Mouse (Mus musculus) CH12.LX (cell line): Measurements from ENCODE around the gene Vav2. TPM values are rescaled to one million over a fixed set of nuclear protein-coding genes. Genes with fewer than 3 reads are reported as not detected.

Experiments
- DNase-seq: peaks from one replicate; pipeline ENCODE4 v3.0.0-alpha.2; 2013; ENCODE audit errors: extremely low read depth
- H3K27ac ChIP-seq: 2 replicates; pipeline ENCODE4 v1.5.1; 2012; ENCODE audit warnings: low read depth, mild to moderate bottlenecking, control low read depth, moderate library complexity; ENCODE audit not compliant: insufficient read depth
- H3K27me3 ChIP-seq: replicated peaks from 2 replicates; pipeline ENCODE3; 2012; ENCODE audit warnings: inconsistent platforms
- H3K36me3 ChIP-seq, 2 experiments: replicated peaks in 1 of 2; 2 replicates each; pipeline versions ENCODE3 to v1.6.1; 2012; ENCODE audit warnings: inconsistent platforms in 1 of 2, low read length in 1 of 2, mild to moderate bottlenecking in 1 of 2, mixed read lengths in 1 of 2, moderate library complexity in 1 of 2; ENCODE audit not compliant: control insufficient read depth in 1 of 2, insufficient read depth in 1 of 2
- H3K4me1 ChIP-seq, 2 experiments: 2 replicates each; pipeline ENCODE4 v1.6.1; 2012; ENCODE audit warnings: inconsistent platforms in 1 of 2, moderate library complexity in 1 of 2; ENCODE audit not compliant: insufficient read depth in 2 of 2, control insufficient read depth in 1 of 2
- H3K4me2 ChIP-seq: 2 replicates; pipeline ENCODE4 v1.6.1; 2012; ENCODE audit warnings: low read depth, mild to moderate bottlenecking, control low read depth; ENCODE audit not compliant: poor library complexity, insufficient read depth, severe bottlenecking
- H3K4me3 ChIP-seq, 3 experiments: fragments of 150-350 bp in 1 of 3; sonication (generic) in 1 of 3; replicated peaks in 1 of 3; 2 replicates each; pipeline versions ENCODE3 to v1.5.1; 2011 to 2012; ENCODE audit warnings: low read depth in 2 of 3, low read length in 2 of 3, mild to moderate bottlenecking in 2 of 3, moderate library complexity in 2 of 3, control low read depth in 1 of 3, improper control_type of control experiment in 1 of 3, inconsistent platforms in 1 of 3, mixed read lengths in 1 of 3; ENCODE audit not compliant: poor library complexity in 1 of 3
- H3K79me2 ChIP-seq: replicated peaks from 2 replicates; pipeline ENCODE4 v1.6.1; 2012; ENCODE audit warnings: mild to moderate bottlenecking, moderate library complexity; ENCODE audit not compliant: control insufficient read depth, poor library complexity, insufficient read depth, severe bottlenecking; ENCODE audit errors: extremely low read depth
- H3K9ac ChIP-seq: 2 replicates; pipeline ENCODE4 v1.6.1; 2012; ENCODE audit warnings: low read depth, mild to moderate bottlenecking, control low read depth, moderate library complexity; ENCODE audit not compliant: insufficient read depth
- H3K9me3 ChIP-seq: replicated peaks from 2 replicates; pipeline ENCODE3; 2012; ENCODE audit warnings: low read length, inconsistent platforms, mixed read lengths
- BHLHE40 ChIP-seq: IDR thresholded peaks from 2 replicates; pipeline ENCODE4 v1.6.1; 2011; ENCODE audit warnings: mild to moderate bottlenecking, low read depth, low read length, improper control_type of control experiment
- CHD2 ChIP-seq: IDR thresholded peaks from 2 replicates; pipeline ENCODE4 v1.6.1; 2011; ENCODE audit warnings: low read length, improper control_type of control experiment
- CTCF ChIP-seq, 2 experiments: IDR thresholded peaks in 1 of 2; conservative IDR thresholded peaks in 1 of 2; 2 replicates each; pipeline ENCODE4 v1.5.1; 2011 to 2012; ENCODE audit warnings: low read depth in 2 of 2, low read length in 2 of 2, improper control_type of control experiment in 1 of 2, inconsistent platforms in 1 of 2, mild to moderate bottlenecking in 1 of 2, moderate library complexity in 1 of 2
- E2F4 ChIP-seq: IDR thresholded peaks from 2 replicates; pipeline ENCODE4 v1.6.1; 2011; ENCODE audit warnings: low read depth, low read length, improper control_type of control experiment; ENCODE audit not compliant: insufficient replicate concordance
- EP300 ChIP-seq: IDR thresholded peaks from 2 replicates; pipeline ENCODE4 v1.6.1; 2011; ENCODE audit warnings: low read length, improper control_type of control experiment
- ETS1 ChIP-seq: conservative IDR thresholded peaks from 2 replicates; pipeline ENCODE4 v1.6.1; 2012; ENCODE audit warnings: low read depth, mild to moderate bottlenecking, inconsistent platforms, low read length, improper control_type of control experiment, moderate library complexity
- GABPA ChIP-seq: IDR thresholded peaks from 2 replicates; pipeline ENCODE4 v1.6.1; 2012; ENCODE audit warnings: low read depth, low read length, improper control_type of control experiment, inconsistent platforms; ENCODE audit not compliant: insufficient replicate concordance
- JUN ChIP-seq: IDR thresholded peaks from 2 replicates; pipeline ENCODE4 v1.6.1; 2011; ENCODE audit warnings: low read depth, mild to moderate bottlenecking, low read length, improper control_type of control experiment, moderate library complexity; ENCODE audit not compliant: insufficient read depth
- JUND ChIP-seq: conservative IDR thresholded peaks from 2 replicates; pipeline ENCODE4 v1.6.1; 2011; ENCODE audit warnings: low read depth, low read length, improper control_type of control experiment
- MAZ ChIP-seq: IDR thresholded peaks from 2 replicates; pipeline ENCODE4 v1.6.1; 2012; ENCODE audit warnings: low read depth, mild to moderate bottlenecking, inconsistent platforms, low read length, improper control_type of control experiment, moderate library complexity
- MXI1 ChIP-seq: IDR thresholded peaks from 2 replicates; pipeline ENCODE4 v1.6.1; 2011; ENCODE audit warnings: mild to moderate bottlenecking, low read depth, low read length, improper control_type of control experiment
- MYC ChIP-seq: IDR thresholded peaks from 2 replicates; pipeline ENCODE4 v1.6.1; 2011; ENCODE audit warnings: low read depth, mild to moderate bottlenecking, improper control_type of control experiment, low read length
- NELFE ChIP-seq: IDR thresholded peaks from 2 replicates; pipeline ENCODE4 v1.6.1; 2011; ENCODE audit warnings: low read depth, low read length, improper control_type of control experiment
- RAD21 ChIP-seq: IDR thresholded peaks from 2 replicates; pipeline ENCODE4 v1.6.1; 2011; ENCODE audit warnings: low read depth, mild to moderate bottlenecking, low read length, improper control_type of control experiment, moderate library complexity
- SIN3A ChIP-seq: IDR thresholded peaks from 2 replicates; pipeline ENCODE4 v1.6.1; 2012; ENCODE audit warnings: low read length, improper control_type of control experiment, inconsistent platforms
- SMC3 ChIP-seq: IDR thresholded peaks from 2 replicates; pipeline ENCODE4 v1.6.1; 2011; ENCODE audit warnings: low read depth, low read length, improper control_type of control experiment
- TBP ChIP-seq: conservative IDR thresholded peaks from 2 replicates; pipeline ENCODE4 v1.6.1; 2011; ENCODE audit warnings: low read depth, low read length, improper control_type of control experiment
- USF2 ChIP-seq: conservative IDR thresholded peaks from 2 replicates; pipeline ENCODE4 v1.6.1; 2011; ENCODE audit warnings: low read depth, low read length, improper control_type of control experiment
- ZC3H11A ChIP-seq: IDR thresholded peaks from 2 replicates; pipeline ENCODE4 v1.6.1; 2012; ENCODE audit warnings: low read depth, mild to moderate bottlenecking, inconsistent platforms, low read length, improper control_type of control experiment
- ZMIZ1 ChIP-seq: IDR thresholded peaks from 2 replicates; pipeline ENCODE4 v1.6.1; 2012; ENCODE audit warnings: low read depth, mild to moderate bottlenecking, inconsistent platforms, low read length, improper control_type of control experiment
- dilution Hi-C: fragments of 300-500 bp; cut with MboI; formaldehyde crosslinking; loops from 2 replicates; pipeline ENCODE4 v1.14.3; 2020; ENCODE audit warnings: low sequenced_read_pairs; ENCODE audit not compliant: extremely low pct_unique_long_range_greater_than_20kb, extremely low pct_ligation_motif_present
- in situ Hi-C: fragments of 300-500 bp; cut with MboI; formaldehyde crosslinking; loops from 3 replicates; pipeline ENCODE4 v1.14.3; 2019; ENCODE audit warnings: low sequenced_read_pairs, low pct_ligation_motif_present, low pct_unique_long_range_greater_than_20kb, mixed read lengths
- polyA plus RNA-seq: library from polyadenylated mRNA; unstranded; fragments of >175 nt; gene quantifications from 2 replicates; pipeline ENCODE4 v1.2.1, GENCODE M21; 2012; ENCODE audit warnings: low read depth; ENCODE audit not compliant: insufficient read length
- total RNA-seq, 2 experiments: library from RNA; depleted of rRNA; stranded (reverse); fragments of 300-350 nt in 1 of 2; fragments of >200 nt in 1 of 2; gene quantifications; 2 replicates each; pipeline ENCODE4 v1.2.3; 2012 to 2014

Vav2 gene
- total and polyA plus RNA-seq, 3 experiments = 31.5 to 46.8 (median 46.6) TPM

DNA sequence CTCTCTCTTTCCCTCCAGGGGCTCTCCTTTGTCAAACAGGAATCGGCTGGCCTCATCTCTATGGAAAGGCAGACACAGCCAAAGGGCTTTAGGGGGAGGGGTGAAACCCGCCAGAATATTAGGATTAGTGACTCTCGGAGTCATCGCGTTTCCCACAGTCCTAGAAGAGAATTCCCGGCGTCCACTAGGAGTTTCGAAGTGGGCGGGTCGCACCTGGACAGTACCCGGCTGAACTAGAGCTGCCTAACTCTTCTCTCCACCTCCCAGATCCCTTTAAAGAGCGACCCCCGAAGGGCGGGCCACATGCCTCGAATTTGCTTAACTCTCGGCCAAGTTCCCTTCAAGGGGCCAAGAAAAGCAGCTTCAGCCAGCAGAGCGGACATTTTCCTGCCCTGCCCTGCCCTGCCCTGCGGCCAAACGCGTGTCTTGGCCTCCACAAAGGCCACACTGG is 1.6 kb downstream of the Vav2 start:
- no peaks in the 10 kb centered on the region for H3K27me3 ChIP-seq
- H3K9me3 ChIP-seq = no peaks in the 10 kb centered on the region
- H3K4me3 ChIP-seq = peak overlapping the region; percentile 85 to 98 (median 91)
- in situ Hi-C loops = loop anchor here (25.0 kb wide), 1 partner anchor 338 kb away; the partner anchor contains the start of gene Adamtsl2
- TF ChIP-seq GABPA (no peak), SIN3A (peak; percentile 31; the same call in 1 of the 2 replicates), CHD2 (no peak)
- peak overlapping the region; percentile 89 for H3K4me2 ChIP-seq
- peaks cover 66% of the 10 kb centered on the region for H3K79me2 ChIP-seq
- H3K4me1 ChIP-seq = peaks cover 24 to 49% of the 10 kb centered on the region in 2 experiments
- H3K36me3 ChIP-seq = peaks cover 2 to 33% of the 10 kb centered on the region in 2 experiments
- peak overlapping the region; percentile 10; the same call in 1 of the 2 replicates for H3K27ac ChIP-seq
- DNase-seq = no peak
- dilution Hi-C loops = no loop called here
- peak overlapping the region; percentile 92 for H3K9ac ChIP-seq

DNA sequence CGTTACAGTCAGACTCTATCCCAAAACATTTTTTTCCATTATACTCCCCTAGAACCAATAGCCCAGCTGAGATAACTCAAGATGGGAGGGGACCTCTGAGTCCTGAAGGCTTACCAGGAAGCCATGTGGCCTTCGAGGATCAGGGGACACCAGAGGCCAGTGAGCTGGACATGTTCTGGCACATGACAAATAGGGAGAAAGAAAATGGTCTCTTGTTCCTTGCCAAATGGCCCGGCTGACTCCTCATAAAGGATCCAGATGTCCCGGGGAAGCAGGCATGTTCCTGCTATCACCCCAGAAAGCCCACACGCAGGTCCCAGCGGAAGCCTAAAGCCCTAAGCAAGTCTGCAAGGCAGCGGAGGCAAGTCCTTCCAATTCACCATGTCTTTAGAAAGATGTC is 3.2 kb downstream of the Vav2 start:
- peaks cover 34 to 64% of the 10 kb centered on the region in 2 experiments for H3K4me1 ChIP-seq
- peak overlapping the region; percentile 92 for H3K9ac ChIP-seq
- H3K79me2 ChIP-seq = peaks cover 82% of the 10 kb centered on the region
- H3K36me3 ChIP-seq = peaks cover 2 to 37% of the 10 kb centered on the region in 2 experiments
- no peaks in the 10 kb centered on the region for H3K9me3 ChIP-seq
- peak overlapping the region; percentile 67 to 91 (median 85) for H3K4me3 ChIP-seq
- no peak overlapping the region for H3K27ac ChIP-seq
- DNase-seq = no peak
- peak overlapping the region; percentile 89 for H3K4me2 ChIP-seq
- no peak for TF ChIP-seq BHLHE40
- TF ChIP-seq NELFE = no peak
- TF ChIP-seq JUND = no peak
- no peak for TF ChIP-seq TBP
- TF ChIP-seq CHD2 = no peak
- no peak for TF ChIP-seq SMC3
- no peak for TF ChIP-seq MAZ
- no peak for TF ChIP-seq USF2
- no peak for TF ChIP-seq E2F4
- TF ChIP-seq RAD21 = no peak
- no peak for TF ChIP-seq MXI1
- TF ChIP-seq ZC3H11A = no peak
- TF ChIP-seq CTCF (conservative IDR thresholded peaks at IDR 0.05 in 1 of 2, IDR thresholded peaks at IDR 0.05 in 1 of 2; ENCODE audit: low read depth in 2 of 2, low read length in 2 of 2) = no peak
- no peak for TF ChIP-seq JUN
- no peak for TF ChIP-seq EP300
- no peak for TF ChIP-seq ZMIZ1
- no peak; the same call in 1 of the 2 replicates for TF ChIP-seq SIN3A
- no peak for TF ChIP-seq MYC
- no peak for TF ChIP-seq ETS1
- in situ Hi-C loops = loop anchor here (5.0 kb wide), 1 partner anchor 141 kb away; no protein-coding TSS in a partner anchor
- dilution Hi-C loops = no loop called here
- no peaks in the 10 kb centered on the region for H3K27me3 ChIP-seq
